Mouse (Mus musculus) MEL (cell line): Measurements from ENCODE around the gene Runx3. TPM values are rescaled to one million over a fixed set of nuclear protein-coding genes. Genes with fewer than 3 reads are reported as not detected.

ENCODE experiments used
- DNase-seq: peaks from one replicate; pipeline ENCODE4 v3.0.0; 2011; ENCODE audit warnings: low read depth, low spot score
- H3K27ac ChIP-seq: 2 replicates; pipeline ENCODE4 v1.5.1; 2012; ENCODE audit warnings: low read depth, mild to moderate bottlenecking, control low read depth, low read length, moderate library complexity; ENCODE audit not compliant: control insufficient read depth
- H3K27me3 ChIP-seq, 2 experiments: fragments of 150-350 bp in 1 of 2; sonication (generic) in 1 of 2; 2 replicates each; pipeline ENCODE4 v1.6.1; 2012; ENCODE audit warnings: low read length in 2 of 2, mild to moderate bottlenecking in 2 of 2, improper control_type of control experiment in 1 of 2, moderate library complexity in 1 of 2; ENCODE audit not compliant: insufficient read depth in 2 of 2, control insufficient read depth in 1 of 2
- H3K36me3 ChIP-seq, 2 experiments: 2 replicates each; pipeline ENCODE4 v1.6.1; 2012 to 2014; ENCODE audit warnings: low read length in 2 of 2, improper control_type of control experiment in 1 of 2, inconsistent platforms in 1 of 2, mild to moderate bottlenecking in 1 of 2; ENCODE audit not compliant: insufficient read depth in 2 of 2, control insufficient read depth in 1 of 2
- H3K4me1 ChIP-seq, 2 experiments: fragments of 150-350 bp in 1 of 2; sonication (generic) in 1 of 2; 2 replicates each; pipeline ENCODE4 v1.6.1; 2012; ENCODE audit warnings: low read length in 2 of 2, improper control_type of control experiment in 1 of 2, mild to moderate bottlenecking in 1 of 2; ENCODE audit not compliant: insufficient read depth in 2 of 2, control insufficient read depth in 1 of 2
- H3K4me3 ChIP-seq, 2 experiments: fragments of 150-350 bp in 1 of 2; sonication (generic) in 1 of 2; 2 replicates each; pipeline ENCODE4 v1.5.1; 2012; ENCODE audit warnings: low read depth in 2 of 2, low read length in 2 of 2, mild to moderate bottlenecking in 2 of 2, moderate library complexity in 2 of 2, control low read depth in 1 of 2, improper control_type of control experiment in 1 of 2; ENCODE audit not compliant: control insufficient read depth in 1 of 2, insufficient read depth in 1 of 2
- H3K79me2 ChIP-seq: 2 replicates; pipeline ENCODE4 v1.6.1; 2012; ENCODE audit warnings: mild to moderate bottlenecking, low read length, moderate library complexity; ENCODE audit not compliant: control insufficient read depth, poor library complexity, insufficient read depth
- H3K9ac ChIP-seq: 2 replicates; pipeline ENCODE4 v1.6.1; 2012; ENCODE audit warnings: low read depth, mild to moderate bottlenecking, control low read depth, low read length, moderate library complexity; ENCODE audit not compliant: control insufficient read depth, poor library complexity, severe bottlenecking
- H3K9me3 ChIP-seq: fragments of 150-350 bp; sonication (generic); replicated peaks from 2 replicates; pipeline ENCODE4 v1.6.1; 2012; ENCODE audit warnings: mild to moderate bottlenecking, low read length, improper control_type of control experiment, moderate library complexity; ENCODE audit not compliant: insufficient read depth
- CHD2 ChIP-seq: IDR thresholded peaks from 2 replicates; pipeline ENCODE4 v1.6.1; 2011; ENCODE audit warnings: low read length, improper control_type of control experiment
- E2F4 ChIP-seq: IDR thresholded peaks from 2 replicates; pipeline ENCODE4 v1.6.1; 2011; ENCODE audit warnings: low read depth, low read length, improper control_type of control experiment, borderline replicate concordance
- GABPA ChIP-seq: IDR thresholded peaks from 2 replicates; pipeline ENCODE4 v1.6.1; 2012; ENCODE audit warnings: low read depth, mild to moderate bottlenecking, inconsistent platforms, low read length, improper control_type of control experiment, moderate library complexity
- HCFC1 ChIP-seq: IDR thresholded peaks from 2 replicates; pipeline ENCODE4 v1.6.1; 2012; ENCODE audit warnings: low read depth, mild to moderate bottlenecking, inconsistent platforms, low read length, improper control_type of control experiment, moderate library complexity
- JUND ChIP-seq: IDR thresholded peaks from 2 replicates; pipeline ENCODE4 v1.6.1; 2011; ENCODE audit warnings: low read depth, mild to moderate bottlenecking, improper control_type of control experiment, low read length
- MAX ChIP-seq: IDR thresholded peaks from 2 replicates; pipeline ENCODE4 v1.6.1; 2011; ENCODE audit warnings: low read length, improper control_type of control experiment
- POLR2A ChIP-seq, 2 experiments: IDR thresholded peaks; 2 replicates each; pipeline ENCODE4 v1.6.1; 2011 to 2012; ENCODE audit warnings: low read length in 2 of 2, mild to moderate bottlenecking in 2 of 2, control low read depth in 1 of 2, improper control_type of control experiment in 1 of 2, low read depth in 1 of 2, moderate library complexity in 1 of 2; ENCODE audit not compliant: control insufficient read depth in 1 of 2, insufficient read depth in 1 of 2, poor library complexity in 1 of 2
- POLR2AphosphoS5 ChIP-seq: IDR thresholded peaks from 2 replicates; pipeline ENCODE4 v1.6.1; 2012; ENCODE audit warnings: low read depth, borderline replicate concordance, mild to moderate bottlenecking, inconsistent platforms, low read length, moderate library complexity, mixed read lengths
- RAD21 ChIP-seq: IDR thresholded peaks from 2 replicates; pipeline ENCODE4 v1.6.1; 2011; ENCODE audit warnings: mild to moderate bottlenecking, low read depth, low read length, improper control_type of control experiment
- RCOR1 ChIP-seq: IDR thresholded peaks from 2 replicates; pipeline ENCODE4 v1.6.1; 2012; ENCODE audit warnings: low read depth, mild to moderate bottlenecking, inconsistent platforms, low read length, improper control_type of control experiment
- TAL1 ChIP-seq: IDR thresholded peaks from 2 replicates; pipeline ENCODE4 v1.6.1; 2012; ENCODE audit warnings: mild to moderate bottlenecking, inconsistent platforms, low read length, moderate library complexity, mixed read lengths
- USF1 ChIP-seq: IDR thresholded peaks from 2 replicates; pipeline ENCODE4 v1.6.1; 2014; ENCODE audit warnings: low read depth, mild to moderate bottlenecking, inconsistent platforms, low read length, improper control_type of control experiment, moderate library complexity
- USF2 ChIP-seq, 2 experiments: IDR thresholded peaks; 2 replicates each; pipeline ENCODE4 v1.6.1; 2011 to 2012; ENCODE audit warnings: improper control_type of control experiment in 2 of 2, low read length in 2 of 2, borderline replicate concordance in 1 of 2, inconsistent platforms in 1 of 2, low read depth in 1 of 2, mild to moderate bottlenecking in 1 of 2; ENCODE audit not compliant: insufficient read depth in 1 of 2
- polyA plus RNA-seq, 2 experiments: library from polyadenylated mRNA; stranded (reverse) in 1 of 2; unstranded in 1 of 2; fragments of >175 nt in 1 of 2; fragments of >200 nt in 1 of 2; gene quantifications; 2 replicates each; pipeline versions ENCODE4 v1.2.1 to v1.2.4; 2012; ENCODE audit warnings: low replicate concordance in 2 of 2, low read depth in 1 of 2; ENCODE audit not compliant: insufficient read length in 2 of 2, insufficient read depth in 1 of 2, missing spikeins in 1 of 2
- total RNA-seq: library from RNA; depleted of rRNA; stranded (reverse); fragments of 300-350 nt; gene quantifications from 2 replicates; pipeline ENCODE4 v1.2.3, GENCODE M21; 2012

Gene Runx3
- total and polyA plus RNA-seq, 3 experiments, result 4.3 to 29.2 TPM; not detected in 1

DNA sequence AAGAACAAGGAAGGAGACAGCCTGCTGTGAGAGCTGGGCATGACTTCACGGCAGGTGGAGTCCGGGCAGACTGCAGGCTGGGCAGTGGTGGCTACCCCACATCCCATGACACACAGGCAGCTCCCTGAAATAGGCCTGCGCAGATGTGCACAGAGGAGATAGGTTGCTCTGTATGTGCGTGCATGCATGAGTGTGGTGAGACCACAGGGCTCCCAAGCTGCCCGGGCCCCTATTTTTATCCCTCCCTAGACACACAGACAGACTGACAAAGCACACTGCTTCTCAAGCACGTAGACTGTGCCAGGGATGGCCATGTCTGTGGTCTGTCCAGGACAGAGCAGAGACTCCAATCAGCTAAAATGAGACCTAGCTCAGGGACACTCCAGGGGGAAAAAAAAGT lies 10.7 kb downstream of the Runx3 start:
- DNase-seq, result no peak
- no peaks in the 10 kb centered on the region for H3K27me3 ChIP-seq
- peaks cover 0 to 5% of the 10 kb centered on the region in 2 experiments; a peak in 2 of 4 replicates for H3K36me3 ChIP-seq
- no peak overlapping the region for H3K27ac ChIP-seq
- H3K4me3 ChIP-seq, result no peak overlapping the region
- H3K4me1 ChIP-seq, result peaks cover 2 to 15% of the 10 kb centered on the region in 2 experiments; a peak in 3 of 4 replicates
- no peak for TF ChIP-seq RAD21
- TF ChIP-seq POLR2A (IDR thresholded peaks at IDR 0.05; ENCODE audit: control insufficient read depth in 1 of 2, insufficient read depth in 1 of 2, low read depth in 1 of 2, low read length in 2 of 2, poor library complexity in 1 of 2), result no peak
- no peak for TF ChIP-seq HCFC1
- TF ChIP-seq CHD2, result no peak
- no peak for TF ChIP-seq GABPA
- TF ChIP-seq, all 39 proteins: peak for 0
- Histone ChIP-seq H3K9ac (no peak overlapping the region), H3K79me2 (no peaks in the 10 kb centered on the region), H3K9me3 (no peaks in the 10 kb centered on the region)

DNA sequence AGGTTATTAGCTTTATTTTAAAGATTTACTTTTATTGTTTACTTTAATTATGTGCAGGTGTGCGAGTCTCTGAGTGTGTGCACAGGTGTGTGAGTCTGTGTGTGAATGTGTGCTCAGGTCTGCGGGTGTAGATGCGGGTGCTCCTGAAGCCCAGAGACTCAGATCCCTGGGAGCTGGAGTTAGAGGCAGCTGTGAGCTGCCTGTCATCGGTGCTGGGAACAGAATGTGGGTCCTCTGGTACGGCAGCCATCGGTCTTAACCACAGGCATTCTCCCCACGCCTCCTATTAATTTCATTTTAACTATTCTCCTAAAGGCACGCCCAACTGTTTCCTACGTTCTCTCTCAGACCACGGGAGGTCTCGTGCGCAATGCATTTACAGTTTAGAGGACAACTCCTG lies 12.3 kb downstream of the Runx3 start:
- Histone ChIP-seq H3K36me3 (peaks cover 0 to 5% of the 10 kb centered on the region in 2 experiments; a peak in 2 of 4 replicates), H3K27ac (no peak overlapping the region), H3K27me3 (no peaks in the 10 kb centered on the region), H3K9ac (no peak overlapping the region), H3K4me1 (peaks cover 2 to 14% of the 10 kb centered on the region in 2 experiments; a peak in 3 of 4 replicates), H3K9me3 (no peaks in the 10 kb centered on the region), H3K79me2 (no peaks in the 10 kb centered on the region), H3K4me3 (no peak overlapping the region)
- DNase-seq, result no peak
- TF ChIP-seq JUND (no peak), RCOR1 (no peak)

DNA sequence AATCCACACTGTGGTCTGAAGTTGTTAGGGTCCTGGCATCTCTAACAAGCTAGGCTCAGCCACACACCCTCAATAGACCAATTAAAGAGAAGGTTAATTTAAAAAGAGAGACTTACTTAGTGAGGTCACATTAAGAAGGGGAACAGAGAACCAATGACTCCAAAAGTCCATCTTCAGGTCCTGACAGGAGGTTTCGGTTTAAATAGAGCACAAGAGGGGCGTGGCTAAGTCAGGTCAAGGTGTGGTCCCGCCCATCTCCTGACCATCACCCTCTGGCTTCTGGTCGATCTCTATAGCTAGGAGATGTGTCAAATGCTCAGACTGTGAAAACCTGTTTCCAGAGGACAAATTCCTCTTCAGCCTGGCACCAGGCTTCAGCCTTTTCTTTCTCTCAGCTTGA lies 13.3 kb downstream of the Runx3 start:
- H3K79me2 ChIP-seq, result no peaks in the 10 kb centered on the region
- no peak for DNase-seq
- TF ChIP-seq TAL1, result no peak
- no peak for TF ChIP-seq USF2 (IDR thresholded peaks at IDR 0.05; ENCODE audit: borderline replicate concordance in 1 of 2, insufficient read depth in 1 of 2, low read depth in 1 of 2, low read length in 2 of 2)
- no peak for TF ChIP-seq MAX
- no peak for TF ChIP-seq RCOR1
- TF ChIP-seq USF1, result no peak
- TF ChIP-seq E2F4, result no peak
- TF ChIP-seq POLR2AphosphoS5, result no peak
- TF ChIP-seq POLR2A (IDR thresholded peaks at IDR 0.05; ENCODE audit: control insufficient read depth in 1 of 2, insufficient read depth in 1 of 2, low read depth in 1 of 2, low read length in 2 of 2, poor library complexity in 1 of 2), result no peak
- no peaks in the 10 kb centered on the region for H3K9me3 ChIP-seq
- no peak overlapping the region for H3K4me3 ChIP-seq
- H3K27me3 ChIP-seq, result no peaks in the 10 kb centered on the region
- peaks cover 0 to 5% of the 10 kb centered on the region in 2 experiments; a peak in 1 of 4 replicates for H3K4me1 ChIP-seq
- H3K9ac ChIP-seq, result no peak overlapping the region
- no peak overlapping the region for H3K27ac ChIP-seq
- no peaks in the 10 kb centered on the region for H3K36me3 ChIP-seq
